Mouse (Mus musculus) fibroblast of lung, adult 2 months (primary cell): ENCODE results near the gene Gp2.

Experiments used
- DNase-seq: peaks from one replicate; pipeline ENCODE4 v3.0.0-alpha.2; 2011; ENCODE audit warnings: low read depth

Gp2 gene

GRCm38 (mm10) chr7:119459185-119459584, at the start of gene Gp2:
Gene Gp2 (minus strand): TSS chr7:119459285.
- no peak for DNase-seq

GRCm38 (mm10) chr7:119490041-119490780, 31.1 kb upstream of the Gp2 start:
- DNase-seq = no peak

- DNase-seq = no peak
These were observed 27.6 kb upstream of the Gp2 start for GRCm38 (mm10) chr7:119486683-119487082.

GRCm38 (mm10) chr7:119484154-119484553, 25.1 kb upstream of the Gp2 start:
- DNase-seq = no peak

GRCm38 (mm10) chr7:119479256-119479655, 20.2 kb upstream of the Gp2 start, which contains the start of gene Umod:
Gene Umod (minus strand): TSS chr7:119479282.
- DNase-seq = no peak

GRCm38 (mm10) chr7:119476500-119477389, 17.7 kb upstream of the Gp2 start:
- no peak for DNase-seq

GRCm38 (mm10) chr7:119454192-119454591, 4.9 kb downstream of the Gp2 start:
- no peak for DNase-seq

- no peak for DNase-seq
These were observed 15.2 kb downstream of the Gp2 start for GRCm38 (mm10) chr7:119443849-119444248.

GRCm38 (mm10) chr7:119441938-119442337, 17.1 kb downstream of the Gp2 start:
- DNase-seq = no peak

GRCm38 (mm10) chr7:119427180-119427616, 31.9 kb downstream of the Gp2 start:
- DNase-seq = no peak

- no peak for DNase-seq
These were observed 38.4 kb downstream of the Gp2 start for GRCm38 (mm10) chr7:119420730-119421129.

GRCm38 (mm10) chr7:119418523-119418922, 40.6 kb downstream of the Gp2 start:
- DNase-seq = no peak

- no peak for DNase-seq
These were observed 64.9 kb downstream of the Gp2 start for GRCm38 (mm10) chr7:119394050-119394732.
